Comparison of ENCODE assay signal across 8 mouse cellular contexts in genomic region chr7:126376903-126377277, GRCm38 (mm10). TPM values are rescaled to one million over a fixed set of nuclear protein-coding genes. Genes with fewer than 3 reads are reported as not detected.
DNase-seq lines count a peak whose midpoint lies in the region; ATAC-seq and TF ChIP-seq lines count a peak whose summit lies in the region.

No protein-coding gene starts in this region.

- no peak for TF ChIP-seq CTCF in spleen, adult 2 months (IDR thresholded peaks at IDR 0.05; ENCODE audit: extremely low read depth, insufficient read depth, insufficient read length, insufficient replicate concordance)

- H3K4me1 ChIP-seq in spleen, adult 2 months (ENCODE audit: control insufficient read depth, insufficient read depth, insufficient read length): peaks cover 9% of the 10 kb centered on the region; the same call in 1 of the 2 replicates
- peaks cover 13% of the 10 kb centered on the region for H3K4me1 ChIP-seq in hindbrain, embryonic 14.5 days (replicated peaks; ENCODE audit: control insufficient read depth, insufficient read depth, low read length)
- peaks cover 57% of the 10 kb centered on the region for H3K4me1 ChIP-seq in megakaryocyte, embryonic 14.5 days

- TF ChIP-seq POLR2A in spleen, adult 2 months (IDR thresholded peaks at IDR 0.05; ENCODE audit: low read depth, low read length): no peak

- peak overlapping the region; percentile 98 for H3K4me2 ChIP-seq in hindbrain, embryonic 14.5 days (replicated peaks)

- ATAC-seq in frontal cortex, adult (ENCODE audit: low TSS enrichment): peak; percentile 41; the same call in 1 of the 2 replicates
- ATAC-seq in hindbrain, embryonic 14.5 days (ENCODE audit: low FRiP score): peak; percentile 78

- no peaks in the 10 kb centered on the region for H3K27me3 ChIP-seq in spleen, adult 2 months (ENCODE audit: control insufficient read depth, insufficient read depth, low read length)
- H3K27me3 ChIP-seq in hindbrain, embryonic 14.5 days (ENCODE audit: control insufficient read depth, insufficient read depth, low read length): no peaks in the 10 kb centered on the region
- H3K27me3 ChIP-seq in megakaryocyte, embryonic 14.5 days (replicated peaks): peaks cover 2% of the 10 kb centered on the region

- peaks cover 16% of the 10 kb centered on the region for H3K36me3 ChIP-seq in spleen, adult 2 months (ENCODE audit: control insufficient read depth, insufficient read depth, low read length)
- H3K36me3 ChIP-seq in hindbrain, embryonic 14.5 days (replicated peaks; ENCODE audit: control insufficient read depth, insufficient read depth): peaks cover 25% of the 10 kb centered on the region
- H3K36me3 ChIP-seq in megakaryocyte, embryonic 14.5 days (replicated peaks; ENCODE audit: low read length): peaks cover 49% of the 10 kb centered on the region

- 1% methylated on average over 27 of the region's 27 CpGs for WGBS in spleen, adult 2 months
- 2% methylated on average over 27 of the region's 27 CpGs for WGBS in hindbrain, embryonic 14.5 days

- DNase-seq in frontal cortex, postnatal 14 days (ENCODE audit: low spot score in 2 of 2): no peak
- DNase-seq in spleen, adult 2 months (ENCODE audit: low read depth in 1 of 2, low spot score in 2 of 2): peak in 1 of 2 experiments; percentile 36
- DNase-seq in spleen, postnatal 14 days (ENCODE audit: low spot score in 2 of 2): no peak
- no peak for DNase-seq in hindbrain, embryonic 14.5 days (ENCODE audit: low spot score)
- DNase-seq in natural killer cell, adult 2 months (ENCODE audit: low spot score in 2 of 2): no peak
- no peak for DNase-seq in thymus, postnatal 10 days (ENCODE audit: low spot score in 2 of 2)

- H3K9me3 ChIP-seq in hindbrain, embryonic 14.5 days (ENCODE audit: control insufficient read depth, low read length): no peaks in the 10 kb centered on the region
- H3K9me3 ChIP-seq in megakaryocyte, embryonic 14.5 days: no peaks in the 10 kb centered on the region

- H3K4me3 ChIP-seq in spleen, adult 2 months (ENCODE audit: extremely low read depth, insufficient read depth, insufficient read length): peak overlapping the region; percentile 88
- H3K4me3 ChIP-seq in hindbrain, embryonic 14.5 days (replicated peaks; ENCODE audit: low read length): peak overlapping the region; percentile 77
- peak overlapping the region; percentile 100 for H3K4me3 ChIP-seq in megakaryocyte, embryonic 14.5 days (replicated peaks)

- peak overlapping the region; percentile 34 for H3K27ac ChIP-seq in spleen, adult 2 months (ENCODE audit: insufficient read depth, low read length)
- H3K27ac ChIP-seq in hindbrain, embryonic 14.5 days: peak overlapping the region; percentile 43; the same call in 1 of the 2 replicates

- peak overlapping the region; percentile 75 for H3K9ac ChIP-seq in hindbrain, embryonic 14.5 days

RNA-seq across cellular contexts. Expression of gene Spns1, which starts 0.4 kb away (rescaled TPM):
- polyA plus RNA-seq in spleen, adult 2 months (2012; rRNA removed): 115 and 208 TPM in 2 replicates
- polyA plus RNA-seq in hindbrain, embryonic 14.5 days (2014; fragmentation: Nextera tagmentation; extraction: Ambion mirVana): 64.5 and 67.9 TPM in 2 replicates
- polyA plus RNA-seq in megakaryocyte, embryonic 14.5 days (2012; ENCODE audit: insufficient read depth, low replicate concordance): 74.6 and 153 TPM in 2 replicates

RNA-seq across cellular contexts. Expression of gene Lat, which starts 7.5 kb away (rescaled TPM):
- 164 and 223 TPM in 2 replicates for polyA plus RNA-seq in spleen, adult 2 months (2012; rRNA removed)
- 0.77 and 0.78 TPM in 2 replicates for polyA plus RNA-seq in hindbrain, embryonic 14.5 days (2014; fragmentation: Nextera tagmentation; extraction: Ambion mirVana)
- 715 and 927 TPM in 2 replicates for polyA plus RNA-seq in megakaryocyte, embryonic 14.5 days (2012; ENCODE audit: insufficient read depth, low replicate concordance)

RNA-seq across cellular contexts. Expression of gene Nfatc2ip, which starts 19.6 kb away (rescaled TPM):
- polyA plus RNA-seq in spleen, adult 2 months (2012; rRNA removed): 9.0 and 10.7 TPM in 2 replicates
- 3.9 and 4.0 TPM in 2 replicates for polyA plus RNA-seq in hindbrain, embryonic 14.5 days (2014; fragmentation: Nextera tagmentation; extraction: Ambion mirVana)
- polyA plus RNA-seq in megakaryocyte, embryonic 14.5 days (2012; ENCODE audit: insufficient read depth, low replicate concordance): 0.79 TPM in 1 of 2 replicates, not detected in the other

RNA-seq across cellular contexts. Expression of gene Cd19, which starts 37.8 kb away (rescaled TPM):
- 268 and 290 TPM in 2 replicates for polyA plus RNA-seq in spleen, adult 2 months (2012; rRNA removed)
- not detected in 2 replicates for polyA plus RNA-seq in hindbrain, embryonic 14.5 days (2014; fragmentation: Nextera tagmentation; extraction: Ambion mirVana)
- not detected in 2 replicates for polyA plus RNA-seq in megakaryocyte, embryonic 14.5 days (2012; ENCODE audit: insufficient read depth, low replicate concordance)

RNA-seq across cellular contexts. Expression of gene Rabep2, which starts 51.7 kb away (rescaled TPM):
- 60.3 and 73.9 TPM in 2 replicates for polyA plus RNA-seq in spleen, adult 2 months (2012; rRNA removed)
- polyA plus RNA-seq in hindbrain, embryonic 14.5 days (2014; fragmentation: Nextera tagmentation; extraction: Ambion mirVana): 18.9 and 20.2 TPM in 2 replicates
- polyA plus RNA-seq in megakaryocyte, embryonic 14.5 days (2012; ENCODE audit: insufficient read depth, low replicate concordance): 97.9 and 143 TPM in 2 replicates

Comparison
In these comparisons a context has a peak if more than half of its experiments do, and no peak if none do; other contexts are left out.
1. RNA of gene Lat, which starts 7.5 kb away (polyA plus RNA-seq): 715 to 927 TPM in megakaryocyte, embryonic 14.5 days and 164 to 223 TPM in spleen, adult 2 months; 0.77 to 0.78 TPM in hindbrain, embryonic 14.5 days; every median in the first group is over 10 times any median in the second.
2. Peak in every context shown above with its lines, with median percentiles within 50 percentile points of each other: H3K4me3 ChIP-seq.